Mouse (Mus musculus) heart, postnatal 25 days (tissue): ENCODE measurements around the gene Olfr172. TPM values are rescaled to one million over a fixed set of nuclear protein-coding genes. Genes with fewer than 3 reads are reported as not detected.

Experiments
- DNase-seq: peaks from one replicate; pipeline ENCODE4 v3.0.0; 2022; ENCODE audit warnings: low spot score
- intact Hi-C: fragments of 180-260 bp; cut with DNase I; formaldehyde crosslinking; loops from one replicate; pipeline ENCODE4 v1.15.1; 2025
- microRNA-seq: library from miRNA; unstranded; fragments of <30 nt; microRNA quantifications from one replicate; pipeline ENCODE4 v1.2.0, GENCODE M21; 2022
- total RNA-seq, 2 experiments: library from RNA; stranded (reverse); gene quantifications; 2 replicates each; pipeline ENCODE4 v1.2.3; 2021

The Olfr172 gene
- not detected for total RNA-seq

DNA sequence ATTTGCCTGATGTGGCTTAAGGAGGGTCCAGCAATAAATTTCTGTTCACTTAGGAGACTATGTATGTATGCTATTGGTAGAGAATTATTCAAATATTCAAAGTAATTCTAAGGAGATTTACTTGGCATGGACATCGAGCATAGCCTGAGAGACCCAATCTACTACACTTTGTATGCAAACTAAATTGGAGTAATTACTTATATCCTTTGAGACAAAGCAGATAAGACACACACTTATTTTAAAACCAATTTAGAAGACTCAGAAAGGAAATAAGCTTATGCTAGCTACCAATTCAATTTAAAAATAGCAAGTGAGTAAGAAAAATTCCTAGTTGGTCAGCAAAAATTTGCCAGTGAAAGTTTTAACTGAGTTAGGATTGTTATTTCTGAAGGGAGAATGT, at the start of gene Olfr172:
TSS of gene Olfr172 (minus strand) at position 101 of the 400 bp plus-strand sequence.
- no peak for DNase-seq
- intact Hi-C loops: no loop called here

DNA sequence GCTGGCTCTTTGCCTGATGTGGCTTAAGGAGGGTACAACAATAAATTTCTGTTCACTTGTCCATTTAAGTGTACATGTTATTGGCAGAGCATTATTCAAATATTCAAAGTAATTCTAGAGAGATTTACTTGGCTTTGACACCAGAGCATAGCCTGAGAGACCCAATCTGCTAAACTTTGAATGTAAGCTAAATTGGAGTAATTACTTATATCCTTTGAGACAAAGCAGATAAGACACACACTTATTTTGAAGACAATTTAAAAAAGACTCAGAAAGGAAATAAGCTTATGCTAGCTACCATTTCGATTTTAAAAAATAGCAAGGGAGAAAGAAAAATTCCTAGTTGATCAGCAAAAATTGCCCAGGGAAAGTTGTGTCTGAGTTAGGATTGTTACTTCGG, 37.2 kb upstream of the Olfr172 start, which contains the start of gene Olfr173:
TSS of gene Olfr173 (minus strand) at position 101 of the 400 bp plus-strand sequence.
- DNase-seq: no peak
- intact Hi-C loops: no loop called here

DNA sequence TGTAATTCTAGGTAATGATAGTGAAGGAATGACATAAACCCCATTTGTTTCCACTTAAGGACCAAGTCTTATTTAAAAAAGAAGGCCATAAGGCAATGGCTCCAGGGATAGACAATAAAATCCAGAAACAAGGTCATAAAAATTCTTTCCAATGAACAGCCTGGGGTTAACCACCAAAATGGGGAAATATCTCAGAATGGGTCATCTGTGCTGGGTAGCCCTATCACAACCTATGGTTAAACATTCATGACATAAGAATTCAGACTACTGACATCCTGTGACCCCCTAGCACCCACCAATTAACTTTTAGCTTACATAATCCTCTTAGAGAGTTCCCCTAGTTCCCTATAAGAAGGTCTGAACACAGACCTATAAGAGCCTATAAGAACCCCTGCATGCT, 6.8 kb downstream of the Olfr172 start:
- intact Hi-C loops: no loop called here
- DNase-seq: no peak

DNA sequence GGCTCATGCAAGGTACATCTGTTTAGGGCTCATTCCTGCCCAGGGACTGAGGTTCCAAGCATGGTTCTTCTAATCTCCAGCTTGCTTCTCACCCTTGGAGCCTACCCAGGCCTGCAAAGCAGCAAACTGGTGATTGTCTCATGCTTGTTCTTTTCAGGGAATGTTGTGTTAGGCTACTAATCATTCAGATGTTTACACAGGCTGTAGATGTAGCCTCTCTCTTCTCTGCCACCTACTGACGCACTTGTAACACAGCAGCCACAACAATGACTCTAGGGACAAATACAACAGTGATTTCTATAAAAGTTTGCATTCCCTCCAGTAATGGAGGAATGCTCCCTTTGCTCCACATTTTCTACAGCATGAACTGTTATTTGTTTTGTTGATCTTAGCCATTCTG, 11.7 kb downstream of the Olfr172 start:
- intact Hi-C loops: loop anchor here (5.0 kb wide), 3 partner anchors 124 to 454 kb away; no protein-coding TSS in a partner anchor
- no peak for DNase-seq

DNA sequence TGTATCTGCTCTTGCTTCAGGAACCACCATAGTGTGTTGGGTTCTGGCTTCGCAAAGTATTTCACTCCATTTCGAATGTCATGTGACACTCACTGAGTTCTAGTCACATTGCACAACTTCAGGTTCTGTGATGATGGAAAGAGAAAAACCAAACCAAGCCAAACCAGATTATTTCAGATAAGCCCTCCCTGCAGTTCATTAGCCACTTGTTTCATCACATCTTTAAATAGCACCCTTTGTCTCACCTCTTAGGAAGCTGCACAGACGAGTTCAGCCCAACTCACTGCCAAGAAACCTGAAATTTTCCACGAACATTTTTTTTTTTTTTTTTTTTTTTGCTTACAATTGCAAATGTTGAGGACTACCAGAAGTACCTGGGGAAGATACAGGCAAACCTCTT, 16.3 kb downstream of the Olfr172 start:
- DNase-seq: no peak
- intact Hi-C loops: no loop called here

DNA sequence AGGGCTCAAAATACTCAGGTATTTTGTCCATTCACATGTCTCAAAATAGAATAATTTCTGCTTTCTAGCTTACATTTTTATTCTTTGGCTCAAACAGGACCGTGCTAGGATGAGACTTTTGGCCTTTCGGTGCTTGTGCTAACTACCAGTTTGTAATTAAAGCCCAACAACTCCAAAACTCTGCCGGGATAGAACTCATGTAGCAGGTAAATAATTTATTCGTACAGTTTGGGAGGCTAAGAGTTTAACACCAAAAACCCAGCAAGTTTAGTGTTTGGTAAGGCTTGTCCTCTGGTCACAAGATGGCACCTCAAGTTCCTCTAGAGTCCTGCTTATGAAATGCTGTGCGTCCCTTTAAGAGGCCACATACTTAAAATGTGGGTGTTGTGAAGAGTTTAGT, 22.2 kb downstream of the Olfr172 start:
- DNase-seq: no peak

DNA sequence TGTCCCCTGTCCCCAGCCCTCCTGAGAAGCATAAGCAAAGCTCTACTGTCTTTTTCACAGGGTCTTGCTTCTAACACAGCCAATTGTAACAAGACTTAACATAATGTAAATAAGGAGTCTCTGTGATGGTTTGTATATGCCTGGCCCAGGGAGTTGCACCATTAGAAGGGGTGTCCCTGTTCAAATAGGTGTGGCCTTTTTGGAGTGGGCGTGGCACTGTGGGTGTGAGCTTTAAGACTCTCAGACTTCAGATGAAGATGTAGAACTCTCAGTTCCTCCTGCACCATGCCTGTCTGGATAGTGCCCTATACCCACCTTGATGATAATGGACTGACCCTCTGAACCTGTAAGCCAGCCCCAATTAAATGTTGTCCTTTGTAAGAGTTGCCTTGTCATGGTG, 24.2 kb downstream of the Olfr172 start:
- intact Hi-C loops: no loop called here

More for the DNA sequence above, 22.2 kb downstream of the Olfr172 start:
- intact Hi-C loops: no loop called here

DNA sequence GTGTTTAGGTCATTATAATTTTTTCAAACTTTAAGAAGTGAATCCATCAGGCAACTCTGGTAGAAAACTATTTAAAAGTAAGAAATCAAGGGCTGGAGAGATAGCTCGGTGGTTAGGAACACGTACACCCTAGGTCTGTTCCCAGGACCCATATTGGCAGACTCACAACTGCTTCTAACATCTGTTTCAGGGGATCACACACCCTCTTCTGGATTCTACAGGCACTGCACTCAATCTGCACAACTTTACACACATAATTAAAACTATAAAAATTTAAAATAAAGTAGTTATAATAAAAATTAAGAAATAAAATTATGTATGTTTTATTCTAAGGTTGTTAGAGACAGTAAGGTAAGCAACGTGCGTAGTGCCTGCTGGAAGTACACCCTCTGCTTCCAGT, 24.8 kb downstream of the Olfr172 start:
- intact Hi-C loops: no loop called here
- DNase-seq: no peak

More for the DNA sequence above, 24.2 kb downstream of the Olfr172 start:
- no peak for DNase-seq

DNA sequence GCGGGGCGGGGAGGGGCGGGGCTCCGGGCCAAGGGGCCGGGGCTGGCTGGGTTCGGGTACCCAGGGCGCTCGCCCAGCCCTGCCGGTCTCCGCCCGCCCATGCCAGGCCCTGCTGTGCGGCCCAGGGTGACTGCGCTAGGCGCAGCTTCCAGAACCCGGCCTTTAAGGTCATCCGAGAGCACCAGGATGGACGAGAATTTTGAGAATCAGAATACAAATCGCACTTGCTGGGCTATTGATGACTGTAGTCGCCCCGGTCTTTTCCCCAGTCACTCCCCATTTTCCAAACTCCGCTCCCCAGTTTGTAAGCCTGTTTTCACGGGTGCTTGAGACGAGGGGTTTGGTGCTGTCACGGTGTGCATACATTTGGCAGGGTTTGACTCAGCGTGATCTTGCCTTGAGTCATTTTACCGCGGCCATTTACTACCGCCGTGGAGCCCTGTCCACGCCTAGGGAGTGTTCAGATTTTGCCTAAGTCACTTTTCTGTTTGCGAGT, 34.8 kb downstream of the Olfr172 start:
- no peak for DNase-seq
- intact Hi-C loops: no loop called here

DNA sequence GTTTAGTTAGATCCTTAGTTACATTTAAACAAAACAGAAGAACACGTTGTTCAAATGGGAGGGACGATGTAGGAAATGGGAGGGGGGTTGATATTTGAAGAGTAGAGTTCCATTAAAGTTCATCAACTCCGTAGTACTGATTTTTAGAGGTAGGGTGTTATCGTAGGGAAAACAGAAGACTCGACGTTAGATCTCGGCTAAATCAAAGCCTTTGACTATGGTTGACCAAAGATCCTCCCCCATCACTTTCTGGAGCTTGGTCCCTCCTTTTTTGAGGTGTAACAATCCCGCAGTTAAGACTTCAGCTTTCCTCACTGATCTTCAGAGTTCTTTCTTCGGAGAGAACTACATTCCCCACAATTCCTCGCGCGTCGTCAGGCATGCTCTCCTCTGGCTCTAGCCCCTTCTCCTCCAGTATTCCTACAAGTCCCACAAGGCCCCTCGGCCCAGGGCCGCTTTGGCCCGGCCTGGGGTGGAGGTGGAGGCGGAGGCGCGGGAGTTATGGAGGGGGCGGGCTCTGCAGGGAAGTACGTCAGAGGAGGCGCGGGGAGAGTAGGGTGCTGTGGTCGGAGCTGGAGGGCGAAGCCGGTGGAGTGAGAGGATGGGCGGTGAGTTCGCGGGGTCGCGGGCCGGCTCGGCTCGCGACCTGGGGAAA, 35.4 kb downstream of the Olfr172 start, which contains the start of gene Cldnd1:
TSS of gene Cldnd1 (plus strand) at position 434 of the 655 bp plus-strand sequence.
- intact Hi-C loops: no loop called here
- DNase-seq: peak; percentile 95

DNA sequence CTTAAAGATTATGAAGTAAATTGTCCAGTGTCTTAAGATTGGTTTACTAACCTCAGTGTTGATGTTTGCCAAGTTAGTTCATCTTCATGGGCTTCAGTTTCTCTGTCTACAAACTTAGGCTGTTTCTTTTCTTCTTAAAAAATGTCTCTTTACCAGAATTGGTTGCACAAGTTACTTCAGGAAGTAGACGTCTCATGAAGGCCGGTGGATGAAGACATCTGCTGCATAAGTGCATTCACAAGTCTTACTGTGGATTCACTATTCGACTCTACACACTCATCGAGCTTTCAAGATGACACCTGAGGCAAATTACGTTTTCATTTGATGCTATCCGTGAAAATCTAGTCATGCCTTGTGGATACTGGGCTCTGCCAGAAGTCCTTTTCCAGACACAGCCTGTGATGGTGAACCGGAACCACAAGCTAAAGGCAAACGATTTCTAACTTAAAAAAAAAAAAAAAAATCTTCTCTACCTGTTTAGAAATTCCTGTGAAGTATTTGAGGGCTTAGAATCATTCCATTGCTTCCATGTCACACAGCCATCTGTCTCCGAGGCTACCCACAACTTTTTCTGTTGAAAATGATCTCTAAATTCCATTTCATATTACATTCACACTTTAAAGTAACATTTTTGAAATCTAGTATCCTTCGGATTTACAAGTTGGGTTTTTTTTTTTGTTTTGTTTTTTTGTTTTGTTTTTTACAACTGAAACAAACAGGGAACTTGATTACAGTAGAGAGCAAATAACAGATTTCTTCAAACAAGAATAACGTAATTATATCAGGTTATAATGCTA, 36.1 kb downstream of the Olfr172 start:
- DNase-seq: no peak
- intact Hi-C loops: loop anchor here (1.0 kb wide), 1 partner anchor 56 kb away; no protein-coding TSS in a partner anchor

DNA sequence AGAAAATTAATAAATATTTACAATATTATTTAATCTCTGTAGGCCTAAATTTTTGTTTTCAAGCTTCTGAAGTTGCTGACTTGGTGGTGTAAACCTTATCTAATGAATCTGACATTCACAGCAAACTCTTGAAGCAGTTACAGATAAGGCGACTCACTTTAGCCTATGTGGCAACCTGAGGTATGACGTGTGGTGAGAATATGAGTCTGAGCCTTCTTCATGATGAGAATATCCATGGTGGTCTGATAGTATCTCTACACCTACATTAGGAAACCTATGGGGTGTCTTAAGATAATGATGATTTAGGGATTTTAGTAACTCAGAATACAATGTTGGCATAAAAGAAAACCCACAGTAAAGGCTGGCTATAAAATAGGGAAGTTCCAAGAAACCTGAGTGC, 40.7 kb downstream of the Olfr172 start:
- intact Hi-C loops: no loop called here
- no peak for DNase-seq

DNA sequence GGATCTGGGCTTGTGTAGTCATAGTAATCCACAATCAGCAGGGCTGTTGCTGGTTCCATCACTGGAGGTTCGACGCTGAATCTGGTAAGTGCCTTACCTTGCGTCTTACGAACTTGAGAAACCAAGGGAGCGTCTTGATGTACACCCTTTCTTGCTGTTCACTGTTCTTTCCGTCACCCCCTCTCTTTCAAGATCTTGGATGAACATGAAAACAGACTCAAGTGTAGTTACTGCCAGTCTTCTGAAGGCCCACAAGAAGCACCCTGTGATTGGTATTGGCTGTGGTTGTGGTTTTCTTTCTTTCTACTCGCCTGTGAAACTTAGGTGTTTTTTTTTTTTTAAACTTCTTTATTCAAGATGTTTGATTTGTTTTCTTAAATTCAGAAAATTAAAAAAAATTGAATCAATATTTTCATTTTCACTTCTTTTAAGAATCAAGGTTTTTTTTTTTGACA, 44.3 kb downstream of the Olfr172 start, which contains the start of gene Gpr15:
TSS of gene Gpr15 (minus strand) at position 405 of the 455 bp plus-strand sequence.
- intact Hi-C loops: no loop called here
- no peak for DNase-seq

DNA sequence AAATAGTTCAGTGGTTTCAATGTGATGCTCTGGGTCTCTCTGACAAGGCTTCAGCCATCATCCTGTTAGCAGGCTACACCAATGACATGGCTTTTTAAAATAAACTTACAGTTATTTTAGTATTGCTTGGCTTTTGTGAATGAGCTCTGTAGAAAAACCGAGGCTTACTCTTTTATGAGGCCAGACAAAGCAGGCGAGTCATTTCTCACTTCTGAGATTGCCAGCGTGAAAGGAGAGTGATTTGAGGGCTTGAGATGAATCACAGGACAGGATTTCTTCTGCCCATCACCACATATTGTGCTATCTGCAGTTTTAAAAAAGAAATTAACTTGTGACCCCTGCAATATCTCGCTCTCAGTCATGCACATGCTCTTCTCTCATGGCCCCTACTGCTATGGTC, 48.0 kb downstream of the Olfr172 start:
- intact Hi-C loops: no loop called here
- DNase-seq: no peak

DNA sequence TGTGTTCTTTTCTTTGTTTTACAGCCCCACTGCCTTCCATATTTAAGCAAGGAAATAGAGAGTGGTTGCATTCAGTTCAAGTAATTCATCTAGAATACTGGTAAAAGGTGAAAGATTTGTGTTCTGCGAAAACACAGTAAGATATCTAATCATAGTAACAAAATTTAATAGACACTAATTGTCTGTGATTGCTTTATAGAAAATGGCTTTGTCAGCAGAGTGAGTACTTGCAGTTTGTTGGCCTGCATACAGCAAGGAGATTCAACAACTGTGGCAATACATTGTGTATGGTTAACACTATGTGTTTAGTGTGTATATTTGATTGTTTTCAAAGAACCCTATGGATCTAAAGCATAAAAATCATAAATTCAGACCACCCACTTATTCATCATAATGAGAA, 49.8 kb downstream of the Olfr172 start:
- DNase-seq: no peak
- intact Hi-C loops: no loop called here

DNA sequence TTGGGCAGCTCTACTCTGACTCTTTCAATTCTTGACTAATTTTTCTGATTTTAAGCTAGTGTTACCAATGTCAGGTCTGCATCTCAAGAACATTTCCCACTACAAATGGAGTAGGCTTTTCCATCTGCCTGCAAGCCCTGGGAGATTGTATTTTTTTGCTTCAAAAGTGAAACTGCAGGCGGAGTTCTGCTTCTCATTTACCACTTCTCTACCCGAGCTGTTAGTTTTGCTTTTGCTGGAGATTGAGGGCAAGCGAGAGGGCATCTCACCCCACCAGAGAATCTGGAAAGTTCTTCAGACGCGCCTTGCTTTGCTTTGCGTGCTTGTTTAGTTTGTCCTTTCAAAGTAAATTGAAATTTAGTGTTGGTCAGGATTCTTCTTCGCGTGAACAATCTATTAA, 50.8 kb downstream of the Olfr172 start:
- no peak for DNase-seq
- intact Hi-C loops: no loop called here

Small RNAs within 50 kb of the gene (microRNA-seq; reads per million reads assigned to microRNA genes)
- not detected for gene Gm27564

Other genes with a start within 250 kb of the Olfr172 start
- gene St3gal6, start 238.9 kb downstream of the Olfr172 start, total RNA-seq: 10 to 100 TPM; 40.6 to 44.7 TPM
- gene Gm813, start 146.2 kb downstream of the Olfr172 start, total RNA-seq: not detected
- gene E330017A01Rik, start 124.4 kb downstream of the Olfr172 start, total RNA-seq: not detected
- gene Cpox, start 92.9 kb downstream of the Olfr172 start, total RNA-seq: 10 to 100 TPM; 35.3 to 40.8 TPM
- not detected for gene Gpr15, start 44.1 kb downstream of the Olfr172 start, total RNA-seq
- 10 to 100 TPM; 55.7 to 59.6 TPM for gene Cldnd1, start 35.3 kb downstream of the Olfr172 start, total RNA-seq
- not detected for gene Olfr173, start 37.1 kb upstream of the Olfr172 start, total RNA-seq
- gene Olfr175-ps1, start 63.6 kb upstream of the Olfr172 start, total RNA-seq: not detected
- not detected for gene Olfr177, start 111.6 kb upstream of the Olfr172 start, total RNA-seq
- not detected for gene Olfr178, start 128.9 kb upstream of the Olfr172 start, total RNA-seq
- not detected for gene Olfr181, start 165.6 kb upstream of the Olfr172 start, total RNA-seq
- gene Olfr180, start 166.2 kb upstream of the Olfr172 start, total RNA-seq: not detected
- gene Olfr183, start 232.2 kb upstream of the Olfr172 start, total RNA-seq: not detected